ENCODE assay signal across 11 mouse cellular contexts in genomic region chr14:121373020-121373419, GRCm38 (mm10). TPM values are rescaled to one million over a fixed set of nuclear protein-coding genes. Genes with fewer than 3 reads are reported as not detected.
DNase-seq lines count a peak whose midpoint lies in the region; ATAC-seq and TF ChIP-seq lines count a peak whose summit lies in the region.
"Had no signal": no experiment of that assay in that cellular context is flagged by ENCODE, and none has a peak within 500 bp of the region (broad histone marks: within the 10 kb centered on the region; RNA-seq: fewer than 3 reads in every experiment).

No protein-coding gene starts in this region.

- ATAC-seq in kidney, postnatal 0 days (replicated peaks; ENCODE audit: low FRiP score, low read depth), result no peak
- 0 out of 2 replicates have a peak, but pooled peaks have one; percentile 12 for ATAC-seq in granulocyte monocyte progenitor cell, adult 5-6 weeks (replicated peaks; ENCODE audit: poor library complexity, severe bottlenecking)
- ATAC-seq: forebrain, embryonic 16.5 days had no signal

- H3K4me3 ChIP-seq in kidney, postnatal 0 days (replicated peaks; ENCODE audit: low read depth, low read length), result no peak overlapping the region
- H3K4me3 ChIP-seq in MEL (ENCODE audit: control insufficient read depth in 1 of 2, insufficient read depth in 1 of 2, low read depth in 2 of 2, low read length in 2 of 2), result no peak overlapping the region
- H3K4me3 ChIP-seq in macrophage (ENCODE audit: inconsistent target), result no peak overlapping the region

- no peak overlapping the region for H3K4me2 ChIP-seq in kidney, postnatal 0 days (ENCODE audit: low read length)

- TF ChIP-seq RAD21 in MEL (IDR thresholded peaks at IDR 0.05; ENCODE audit: low read depth, low read length), result no peak

- no peak for TF ChIP-seq EP300 in MEL (IDR thresholded peaks at IDR 0.05; ENCODE audit: low read depth in 1 of 2, low read length in 2 of 2)

- TF ChIP-seq POLR2A in MEL (IDR thresholded peaks at IDR 0.05; ENCODE audit: control insufficient read depth in 1 of 2, insufficient read depth in 1 of 2, low read depth in 1 of 2, low read length in 2 of 2, poor library complexity in 1 of 2), result no peak

- H3K79me2 ChIP-seq in MEL (ENCODE audit: control insufficient read depth, insufficient read depth, low read length, poor library complexity) (peaks cover 93% of the 10 kb centered on the region), macrophage (ENCODE audit: inconsistent target) (peaks cover 98% of the 10 kb centered on the region)

- no peak for TF ChIP-seq CTCF in kidney, postnatal 0 days (IDR thresholded peaks at IDR 0.05; ENCODE audit: low read depth)
- no peak for TF ChIP-seq CTCF in MEL (IDR thresholded peaks at IDR 0.05 in 2 of 3, conservative IDR thresholded peaks at IDR 0.05 in 1 of 3; ENCODE audit: control insufficient read depth in 1 of 3, insufficient read depth in 1 of 3, low read depth in 2 of 3, low read length in 3 of 3, poor library complexity in 1 of 3, severe bottlenecking in 1 of 3)

- peaks cover 4% of the 10 kb centered on the region; the same call in 1 of the 2 replicates for H3K36me3 ChIP-seq in kidney, postnatal 0 days (ENCODE audit: insufficient read depth, low read length)
- H3K36me3 ChIP-seq in MEL (ENCODE audit: control insufficient read depth in 1 of 2, insufficient read depth in 2 of 2, low read length in 2 of 2), result peaks cover 2 to 78% of the 10 kb centered on the region in 2 experiments; a peak in 3 of 4 replicates
- H3K36me3 ChIP-seq in macrophage (ENCODE audit: inconsistent target), result no peaks in the 10 kb centered on the region

- peaks cover 36% of the 10 kb centered on the region for H3K4me1 ChIP-seq in kidney, postnatal 0 days (replicated peaks; ENCODE audit: insufficient read depth, low read length)
- H3K4me1 ChIP-seq in MEL (ENCODE audit: control insufficient read depth in 1 of 2, insufficient read depth in 2 of 2, low read length in 2 of 2), result peaks cover 29 to 66% of the 10 kb centered on the region in 2 experiments

- no peaks in the 10 kb centered on the region for H3K9me3 ChIP-seq in kidney, postnatal 0 days (replicated peaks; ENCODE audit: low read length)
- H3K9me3 ChIP-seq in MEL (replicated peaks; ENCODE audit: insufficient read depth, low read length), result no peaks in the 10 kb centered on the region

- no peak overlapping the region for H3K9ac ChIP-seq in kidney, postnatal 0 days (ENCODE audit: low read depth, low read length)
- no peak overlapping the region for H3K9ac ChIP-seq in MEL (ENCODE audit: control insufficient read depth, low read depth, low read length, poor library complexity, severe bottlenecking)

- DNase-seq in kidney, postnatal 0 days (ENCODE audit: low spot score), result no peak
- no peak for DNase-seq in kidney, postnatal 4 days
- DNase-seq in MEL (ENCODE audit: low read depth, low spot score), result no peak
- DNase-seq in right cerebral cortex, adult 2 months (ENCODE audit: low spot score in 2 of 2), result no peak
- DNase-seq in gastrocnemius, adult 18-20 months (ENCODE audit: low spot score), result no peak
- DNase-seq in retina, postnatal 1 day, result no peak
- DNase-seq: heart, adult 18-20 months; midbrain, embryonic 14.5 days had no signal

- WGBS in kidney, postnatal 0 days, result 81% methylated on average over 9 of the region's 9 CpGs
- 71% methylated on average over 7 of the region's 9 CpGs for WGBS in macrophage (ENCODE audit: missing documents)

- H3K27me3 ChIP-seq in kidney, postnatal 0 days (ENCODE audit: insufficient read depth, low read length), result no peaks in the 10 kb centered on the region
- no peaks in the 10 kb centered on the region for H3K27me3 ChIP-seq in MEL (ENCODE audit: control insufficient read depth in 1 of 2, insufficient read depth in 2 of 2, low read length in 2 of 2)

- H3K27ac ChIP-seq in kidney, postnatal 0 days, result 0 out of 2 replicates have a peak overlapping the region, but pooled peaks have one; percentile 8
- H3K27ac ChIP-seq in MEL (ENCODE audit: control insufficient read depth, low read depth, low read length), result peak overlapping the region; percentile 71
- H3K27ac ChIP-seq in macrophage, result peak overlapping the region; percentile 61; the same call in 1 of the 2 replicates

TF ChIP-seq in MEL, 35 proteins besides CTCF, POLR2A, EP300 and RAD21:
- TF ChIP-seq TCF12 (IDR thresholded peaks at IDR 0.05; ENCODE audit: low read depth, low read length) (no peak), POLR2AphosphoS2 (IDR thresholded peaks at IDR 0.05; ENCODE audit: low read length) (no peak), NRF1 (IDR thresholded peaks at IDR 0.05; ENCODE audit: insufficient read depth, low read depth, low read length, poor library complexity, severe bottlenecking) (no peak), USF1 (IDR thresholded peaks at IDR 0.05; ENCODE audit: low read depth, low read length) (no peak), GATA1 (IDR thresholded peaks at IDR 0.05; ENCODE audit: low read depth, low read length) (no peak), ZKSCAN1 (IDR thresholded peaks at IDR 0.05; ENCODE audit: low read depth, low read length) (no peak), BHLHE40 (IDR thresholded peaks at IDR 0.05; ENCODE audit: borderline replicate concordance, low read depth, low read length) (no peak), HCFC1 (IDR thresholded peaks at IDR 0.05; ENCODE audit: low read depth, low read length) (no peak), USF2 (IDR thresholded peaks at IDR 0.05; ENCODE audit: borderline replicate concordance in 1 of 2, insufficient read depth in 1 of 2, low read depth in 1 of 2, low read length in 2 of 2) (no peak), JUND (IDR thresholded peaks at IDR 0.05; ENCODE audit: low read depth, low read length) (no peak), UBTF (IDR thresholded peaks at IDR 0.05; ENCODE audit: borderline replicate concordance, insufficient read depth, low read depth, low read length) (no peak), MEF2A (IDR thresholded peaks at IDR 0.05; ENCODE audit: extremely low read depth, insufficient replicate concordance, low read depth, low read length, poor library complexity, severe bottlenecking) (no peak), TBP (IDR thresholded peaks at IDR 0.05; ENCODE audit: low read depth, low read length) (no peak)

RNA-seq across cellular contexts. Expression of gene Stk24, which starts 6.8 kb away (rescaled TPM):
- 33.2 and 36.6 TPM in 2 replicates for polyA plus RNA-seq in kidney, postnatal 0 days (2015; fragmentation: Nextera tagmentation; extraction: Ambion mirVana)
- total RNA-seq in MEL (2012; rRNA removed), result 60.5 and 62.5 TPM in 2 replicates
- polyA plus RNA-seq in MEL (2012; ENCODE audit: insufficient read depth in 1 of 2, insufficient read length in 2 of 2, low read depth in 1 of 2, low replicate concordance in 2 of 2, missing spikeins in 1 of 2), result 10 to 100 TPM in 1 of 2 experiments, not detected in 1; 79.3 TPM
- total RNA-seq in granulocyte monocyte progenitor cell, adult 5-6 weeks (2014; fragmentation: Nextera tagmentation), result 87.1 and 141 TPM in 2 replicates
- 63.5 and 70.6 TPM in 2 replicates for total RNA-seq in granulocyte monocyte progenitor cell, adult 5-6 weeks (2017)
- total RNA-seq in macrophage (2018; cell fraction: chromatin; rRNA removed), result 100 to 1,000 TPM in 1 of 26 experiments, 10 to 100 TPM in 25; 41.8 to 107 (median 67.7) TPM
- total RNA-seq in macrophage (2018; cell fraction: cytosol; rRNA removed), result 10 to 100 TPM; 48.2 to 77.8 (median 57.2) TPM
- 10 to 100 TPM; 35.1 to 89.9 (median 60.8) TPM for total RNA-seq in macrophage (2018; cell fraction: nucleus; rRNA removed)
- 56.6 to 88.8 TPM (median 62.9 TPM) in 3 replicates for polyA plus RNA-seq in macrophage (2018)
- total RNA-seq in gastrocnemius, adult 18-20 months (2021), result 10 to 100 TPM; 27.9 to 31.2 TPM

Comparison
In these comparisons a context has a peak if more than half of its experiments do, and no peak if none do; other contexts are left out.
1. H3K27ac ChIP-seq: peak in every context shown above with its lines; median percentile 71 in MEL; 61 in macrophage; 8 in kidney, postnatal 0 days.